In the genomic region with DNA sequence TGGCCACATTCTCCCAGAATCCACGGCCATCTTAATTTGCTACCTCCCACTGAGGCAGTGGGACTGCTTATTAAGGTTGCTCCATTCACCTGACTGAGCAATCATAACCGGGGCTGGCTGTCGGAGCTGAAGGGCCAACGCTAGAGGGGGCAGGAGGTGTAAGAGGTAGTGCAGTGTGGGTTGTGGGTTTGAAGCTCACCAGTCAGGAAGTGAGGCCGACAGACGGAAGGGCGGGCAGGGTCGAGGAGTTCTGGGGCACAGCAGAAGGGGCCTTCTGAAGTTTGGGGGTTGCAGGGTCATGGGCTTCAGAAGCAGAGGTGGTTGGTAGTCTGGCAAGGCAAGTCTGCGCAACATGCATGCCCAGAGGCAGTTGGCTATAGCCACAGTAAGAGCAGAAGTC, we compare ENCODE assay signal across 9 mouse cellular contexts. TPM values are rescaled to one million over a fixed set of nuclear protein-coding genes. Genes with fewer than 3 reads are reported as not detected.
DNase-seq lines count a peak whose midpoint lies in the region; ATAC-seq and TF ChIP-seq lines count a peak whose summit lies in the region.
"Had no signal": no experiment of that assay in that cellular context is flagged by ENCODE, and none has a peak within 500 bp of the region (broad histone marks: within the 10 kb centered on the region; RNA-seq: fewer than 3 reads in every experiment).

Agap2 (plus strand) TSS at position 205 of the 400 bp plus-strand sequence.

- no peak within 1 kb of the TSS for H3K27ac ChIP-seq in heart, postnatal 0 days (ENCODE audit: low read depth)
- H3K27ac ChIP-seq in heart, embryonic 11.5 days (ENCODE audit: low read depth, low read length): no peak within 1 kb of the TSS
- peak within 1 kb of the TSS; percentile 35 for H3K27ac ChIP-seq in bone marrow, adult 2 months (ENCODE audit: control insufficient read depth, insufficient read depth, low read depth, low read length, poor library complexity)
- H3K27ac ChIP-seq in liver, embryonic 15.5 days (replicated peaks): no peak within 1 kb of the TSS
- H3K27ac ChIP-seq in spleen, adult 2 months (ENCODE audit: insufficient read depth, low read length): peak within 1 kb of the TSS; percentile 84
- H3K27ac ChIP-seq: embryonic facial prominence, embryonic 15.5 days had no signal

- peaks cover 50% of the 10 kb centered on the region for H3K27me3 ChIP-seq in heart, postnatal 0 days (ENCODE audit: control insufficient read depth, insufficient read depth, low read length)
- peaks cover 47% of the 10 kb centered on the region for H3K27me3 ChIP-seq in heart, embryonic 11.5 days (ENCODE audit: control insufficient read depth, insufficient read depth, low read length)
- H3K27me3 ChIP-seq in liver, embryonic 15.5 days: peaks cover 31% of the 10 kb centered on the region
- no peaks in the 10 kb centered on the region for H3K27me3 ChIP-seq in spleen, adult 2 months (ENCODE audit: control insufficient read depth, insufficient read depth, low read length)

- H3K9me3 ChIP-seq in heart, postnatal 0 days (replicated peaks; ENCODE audit: control insufficient read depth, low read length): no peaks in the 10 kb centered on the region
- no peaks in the 10 kb centered on the region for H3K9me3 ChIP-seq in heart, embryonic 11.5 days (replicated peaks; ENCODE audit: control insufficient read depth, low read length)
- no peaks in the 10 kb centered on the region for H3K9me3 ChIP-seq in liver, embryonic 15.5 days (replicated peaks)
- H3K9me3 ChIP-seq: embryonic facial prominence, embryonic 15.5 days had no signal

- 47% methylated on average over 9 of the region's 9 CpGs for WGBS in heart, postnatal 0 days
- 50% methylated on average over 9 of the region's 9 CpGs for WGBS in heart, embryonic 11.5 days (ENCODE audit: insufficient replicate concordance)
- 3% methylated on average over 9 of the region's 9 CpGs for WGBS in bone marrow, adult 2 months
- 14% methylated on average over 9 of the region's 9 CpGs for WGBS in liver, embryonic 15.5 days (ENCODE audit: insufficient replicate concordance)
- WGBS in spleen, adult 2 months: 6% methylated on average over 9 of the region's 9 CpGs

- no peak for TF ChIP-seq EP300 in heart, postnatal 0 days (IDR thresholded peaks at IDR 0.05; ENCODE audit: low read depth)

- H3K36me3 ChIP-seq in heart, postnatal 0 days (replicated peaks; ENCODE audit: control insufficient read depth, insufficient read depth, low read length): no peaks in the 10 kb centered on the region
- H3K36me3 ChIP-seq in heart, embryonic 11.5 days (ENCODE audit: control insufficient read depth, insufficient read depth, low read length): no peaks in the 10 kb centered on the region
- H3K36me3 ChIP-seq in liver, embryonic 15.5 days (replicated peaks): no peaks in the 10 kb centered on the region
- H3K36me3 ChIP-seq in spleen, adult 2 months (ENCODE audit: control insufficient read depth, insufficient read depth, low read length): peaks cover 8% of the 10 kb centered on the region
- H3K36me3 ChIP-seq: embryonic facial prominence, embryonic 15.5 days had no signal

- TF ChIP-seq CTCF in heart, postnatal 0 days (IDR thresholded peaks at IDR 0.05; ENCODE audit: low read depth): no peak
- peak; percentile 76 for TF ChIP-seq CTCF in bone marrow, adult 2 months (IDR thresholded peaks at IDR 0.05; ENCODE audit: control insufficient read depth, insufficient read depth, low read length)
- TF ChIP-seq CTCF in spleen, adult 2 months (IDR thresholded peaks at IDR 0.05; ENCODE audit: extremely low read depth, insufficient read depth, insufficient read length, insufficient replicate concordance): peak; percentile 84; the same call in 1 of the 2 replicates

- DNase-seq in heart, postnatal 0 days (ENCODE audit: low spot score): no peak
- peak; percentile 74 to 87 for DNase-seq in spleen, adult 2 months (ENCODE audit: low read depth in 1 of 2, low spot score in 2 of 2)
- DNase-seq in adrenal gland, adult (ENCODE audit: inconsistent age in 2 of 2, low spot score in 1 of 2): no peak
- no peak for DNase-seq in adrenal gland, adult 2 months
- DNase-seq in gastrocnemius, postnatal 10 days: no peak

- H3K4me1 ChIP-seq in heart, postnatal 0 days (ENCODE audit: control insufficient read depth, insufficient read depth): peaks cover 7% of the 10 kb centered on the region; the same call in 1 of the 2 replicates
- peaks cover 16% of the 10 kb centered on the region for H3K4me1 ChIP-seq in heart, embryonic 11.5 days (ENCODE audit: control insufficient read depth, insufficient read depth, low read length)
- peaks cover 5% of the 10 kb centered on the region; the same call in 1 of the 2 replicates for H3K4me1 ChIP-seq in bone marrow, adult 2 months (ENCODE audit: control insufficient read depth, insufficient read depth, low read length)
- H3K4me1 ChIP-seq in liver, embryonic 15.5 days (replicated peaks): peaks cover 58% of the 10 kb centered on the region
- peaks cover 8% of the 10 kb centered on the region for H3K4me1 ChIP-seq in spleen, adult 2 months (ENCODE audit: control insufficient read depth, insufficient read depth, insufficient read length)

- no peak within 1 kb of the TSS for H3K9ac ChIP-seq in heart, postnatal 0 days (replicated peaks; ENCODE audit: low read depth, low read length)
- H3K9ac ChIP-seq in heart, embryonic 11.5 days (ENCODE audit: low read depth, low read length): no peak within 1 kb of the TSS
- H3K9ac ChIP-seq in liver, embryonic 15.5 days: no peak within 1 kb of the TSS
- H3K9ac ChIP-seq: embryonic facial prominence, embryonic 15.5 days had no signal

- peak; percentile 75; the same call in 1 of the 2 replicates for TF ChIP-seq POLR2A in bone marrow, adult 2 months (IDR thresholded peaks at IDR 0.05; ENCODE audit: borderline replicate concordance, control insufficient read depth, low read depth, low read length)
- peak; percentile 67 for TF ChIP-seq POLR2A in spleen, adult 2 months (IDR thresholded peaks at IDR 0.05; ENCODE audit: low read depth, low read length)

- no peak for ATAC-seq in heart, postnatal 0 days (ENCODE audit: insufficient read depth, low read depth)
- ATAC-seq in heart, embryonic 11.5 days (replicated peaks; ENCODE audit: insufficient number of reproducible peaks, low FRiP score, low TSS enrichment): no peak
- no peak for ATAC-seq in liver, embryonic 15.5 days (ENCODE audit: insufficient read depth)

- H3K4me3 ChIP-seq in heart, postnatal 0 days (ENCODE audit: low read depth, low read length): peak within 1 kb of the TSS; percentile 15; the same call in 1 of the 2 replicates
- no peak within 1 kb of the TSS for H3K4me3 ChIP-seq in heart, embryonic 11.5 days (ENCODE audit: low read depth, low read length)
- peak within 1 kb of the TSS; percentile 87 for H3K4me3 ChIP-seq in bone marrow, adult 2 months (replicated peaks; ENCODE audit: control insufficient read depth, low read depth, low read length)
- H3K4me3 ChIP-seq in liver, embryonic 15.5 days (replicated peaks): peak within 1 kb of the TSS; percentile 42
- peak within 1 kb of the TSS; percentile 81 for H3K4me3 ChIP-seq in spleen, adult 2 months (ENCODE audit: extremely low read depth, insufficient read depth, insufficient read length)
- H3K4me3 ChIP-seq: embryonic facial prominence, embryonic 15.5 days had no signal

- peak within 1 kb of the TSS; percentile 28; the same call in 1 of the 2 replicates for H3K4me2 ChIP-seq in heart, postnatal 0 days (ENCODE audit: low read depth, low read length)
- H3K4me2 ChIP-seq in heart, embryonic 11.5 days: no peak within 1 kb of the TSS
- H3K4me2 ChIP-seq in liver, embryonic 15.5 days: peak within 1 kb of the TSS; percentile 52
- H3K4me2 ChIP-seq: embryonic facial prominence, embryonic 15.5 days had no signal

RNA-seq across cellular contexts. Expression of gene Agap2, which starts in this region (rescaled TPM):
- 1.4 and 1.7 TPM in 2 replicates for total RNA-seq in heart, postnatal 0 days (2014; rRNA removed; ENCODE audit: low replicate concordance)
- polyA plus RNA-seq in heart, postnatal 0 days (2015; fragmentation: Nextera tagmentation; extraction: Ambion mirVana): 0.15 and 0.29 TPM in 2 replicates
- 0.42 and 0.63 TPM in 2 replicates for polyA plus RNA-seq in heart, embryonic 11.5 days (2014; fragmentation: Nextera tagmentation; extraction: Ambion mirVana)
- polyA plus RNA-seq in bone marrow, adult 2 months (2011; ENCODE audit: insufficient read depth, insufficient read length, low replicate concordance, missing spikeins): 11.0 and 27.3 TPM in 2 replicates
- polyA plus RNA-seq in liver, embryonic 15.5 days (2015; fragmentation: Nextera tagmentation; extraction: Ambion mirVana): 0.35 and 0.67 TPM in 2 replicates
- 45.6 and 60.9 TPM in 2 replicates for polyA plus RNA-seq in spleen, adult 2 months (2012; rRNA removed)
- total RNA-seq in adrenal gland, adult 2 months (2021): 1 to 10 TPM; 2.2 to 3.8 TPM
- polyA plus RNA-seq in adrenal gland, adult 2 months (2012; rRNA removed): 8.7 and 9.8 TPM in 2 replicates
- 1 to 10 TPM; 2.7 to 3.4 TPM for total RNA-seq in gastrocnemius, postnatal 10 days (2021)

Comparison
In these comparisons a context has a peak if more than half of its experiments do, and no peak if none do; other contexts are left out.
1. DNase-seq: peak in spleen, adult 2 months (2 of 2); none in heart, postnatal 0 days (single experiment), adrenal gland, adult (0 of 2), adrenal gland, adult 2 months (single experiment) and gastrocnemius, postnatal 10 days (single experiment).
2. H3K27ac ChIP-seq: peak in bone marrow, adult 2 months (single experiment) and spleen, adult 2 months (single experiment); none in heart, postnatal 0 days (single experiment), heart, embryonic 11.5 days (single experiment) and liver, embryonic 15.5 days (single experiment).